Mouse (Mus musculus) myocyte (in vitro differentiated cells): ENCODE data around the gene Dqx1. TPM values are rescaled to one million over a fixed set of nuclear protein-coding genes. Genes with fewer than 3 reads are reported as not detected.

ENCODE experiments used
- H3K27me3 ChIP-seq: one replicate; pipeline ENCODE4 v1.6.1; 2011; ENCODE audit not compliant: control insufficient read depth, insufficient read depth, insufficient read length
- H3K36me3 ChIP-seq: one replicate; pipeline ENCODE4 v1.6.1; 2011; ENCODE audit not compliant: control insufficient read depth, insufficient read depth
- H3K4me2 ChIP-seq: one replicate; pipeline ENCODE4 v1.6.1; 2011; ENCODE audit warnings: low read depth, control low read depth
- H3K4me3 ChIP-seq: one replicate; pipeline ENCODE4 v1.5.1; 2011; ENCODE audit warnings: mild to moderate bottlenecking, control low read depth, moderate library complexity
- H3K79me2 ChIP-seq: one replicate; pipeline ENCODE4 v1.6.1; 2011; ENCODE audit not compliant: control insufficient read depth, insufficient read depth
- H3ac ChIP-seq: one replicate; pipeline ENCODE4 v1.6.1; 2011; ENCODE audit not compliant: control insufficient read depth, insufficient read length
- CEBPB ChIP-seq: IDR thresholded peaks from 2 replicates; pipeline ENCODE4 v1.6.1; 2011; ENCODE audit warnings: mild to moderate bottlenecking, moderate library complexity; ENCODE audit not compliant: poor library complexity, insufficient read depth, severe bottlenecking
- E2F4 ChIP-seq: IDR thresholded peaks from one replicate; pipeline ENCODE4 v1.6.1; 2011; ENCODE audit warnings: mild to moderate bottlenecking, control low read depth, moderate library complexity; ENCODE audit not compliant: insufficient read depth
- MAX ChIP-seq: IDR thresholded peaks from one replicate; pipeline ENCODE4 v1.6.1; 2011; ENCODE audit warnings: low read depth, mild to moderate bottlenecking, control low read depth
- MYOD1 ChIP-seq, 3 experiments: IDR thresholded peaks; one replicate each; pipeline ENCODE4 v1.6.1; 2011; ENCODE audit warnings: control low read depth in 2 of 3, low read depth in 2 of 3, mild to moderate bottlenecking in 2 of 3, moderate library complexity in 1 of 3; ENCODE audit not compliant: insufficient read length in 2 of 3, control insufficient read depth in 1 of 3
- MYOG ChIP-seq, 3 experiments: IDR thresholded peaks; one replicate each; pipeline ENCODE4 v1.6.1; 2011; ENCODE audit warnings: control low read depth in 2 of 3, low read depth in 2 of 3, mild to moderate bottlenecking in 2 of 3; ENCODE audit not compliant: insufficient read length in 2 of 3, control insufficient read depth in 1 of 3, insufficient read depth in 1 of 3
- POLR2A ChIP-seq: IDR thresholded peaks from one replicate; pipeline ENCODE4 v1.6.1; 2011; ENCODE audit warnings: low read depth, mild to moderate bottlenecking, control low read depth, moderate library complexity; ENCODE audit not compliant: insufficient read length
- POLR2AphosphoS2 ChIP-seq: IDR thresholded peaks from one replicate; pipeline ENCODE4 v1.6.1; 2011; ENCODE audit warnings: low read depth, control low read depth; ENCODE audit not compliant: insufficient read length
- REST ChIP-seq: IDR thresholded peaks from one replicate; pipeline ENCODE4 v1.6.1; 2011; ENCODE audit warnings: mild to moderate bottlenecking, control low read depth, moderate library complexity; ENCODE audit not compliant: insufficient read depth, insufficient read length
- SRF ChIP-seq: IDR thresholded peaks from one replicate; pipeline ENCODE4 v1.6.1; 2011; ENCODE audit warnings: low read depth; ENCODE audit not compliant: control insufficient read depth, insufficient read length
- TCF12 ChIP-seq: IDR thresholded peaks from one replicate; pipeline ENCODE4 v1.6.1; 2011; ENCODE audit warnings: mild to moderate bottlenecking, control low read depth; ENCODE audit not compliant: poor library complexity, insufficient read depth, severe bottlenecking
- TCF3 ChIP-seq: IDR thresholded peaks from one replicate; pipeline ENCODE4 v1.6.1; 2011; ENCODE audit warnings: low read depth, control low read depth; ENCODE audit not compliant: insufficient read length
- USF1 ChIP-seq: IDR thresholded peaks from one replicate; pipeline ENCODE4 v1.6.1; 2011; ENCODE audit warnings: low read depth, mild to moderate bottlenecking, control low read depth, moderate library complexity
- polyA plus RNA-seq: library from polyadenylated mRNA; unstranded; fragments of >200 nt; fragmentation: generic; extraction: Trizol; gene quantifications from one replicate; pipeline ENCODE4 v1.2.1, GENCODE M21; 2012; ENCODE audit warnings: missing spikeins

Gene Dqx1
- polyA plus RNA-seq, 1 experiment: 0.24 TPM

- Histone ChIP-seq H3K4me3 (peak within 1 kb of the TSS; percentile 93), H3ac (peak within 1 kb of the TSS; percentile 32)
- TF ChIP-seq POLR2A (no peak), SRF (no peak), POLR2AphosphoS2 (no peak), E2F4 (no peak), TCF12 (no peak), CEBPB (no peak), MYOG (IDR thresholded peaks at IDR 0.05; ENCODE audit: control insufficient read depth in 1 of 3, insufficient read depth in 1 of 3, insufficient read length in 2 of 3, low read depth in 2 of 3) (no peak), USF1 (no peak)
These were observed 20.1 kb downstream of the Dqx1 start, which contains the start of gene Pcgf1 for GRCm38 (mm10) chr6:83077630-83078323. Pcgf1 (plus strand) TSS chr6:83077869.

GRCm38 (mm10) chr6:83078324-83078858, 20.7 kb downstream of the Dqx1 start:
- peak overlapping the region; percentile 32 for H3ac ChIP-seq
- H3K4me3 ChIP-seq: peak overlapping the region; percentile 93
- H3K79me2 ChIP-seq: no peaks in the 10 kb centered on the region
- H3K27me3 ChIP-seq: peaks cover 4% of the 10 kb centered on the region
- H3K36me3 ChIP-seq: peaks cover 5% of the 10 kb centered on the region
- TF ChIP-seq REST: no peak
- TF ChIP-seq POLR2A: peak; percentile 57
- H3K4me2 ChIP-seq: peak overlapping the region; percentile 80

More at GRCm38 (mm10) chr6:83077630-83078323, 20.1 kb downstream of the Dqx1 start, which contains the start of gene Pcgf1:
- Histone ChIP-seq H3K4me2 (peak within 1 kb of the TSS; percentile 80), H3K27me3 (peaks cover 6% of the 10 kb centered on the region), H3K79me2 (no peaks in the 10 kb centered on the region), H3K36me3 (peaks cover 5% of the 10 kb centered on the region)

- Histone ChIP-seq H3K79me2 (no peaks in the 10 kb centered on the region), H3K36me3 (peaks cover 5% of the 10 kb centered on the region), H3K4me2 (no peak overlapping the region), H3ac (no peak overlapping the region), H3K27me3 (peaks cover 4% of the 10 kb centered on the region), H3K4me3 (no peak overlapping the region)
- TF ChIP-seq CEBPB: no peak
- no peak for TF ChIP-seq MYOD1 (IDR thresholded peaks at IDR 0.05; ENCODE audit: control insufficient read depth in 1 of 3, insufficient read length in 2 of 3, low read depth in 2 of 3)
- TF ChIP-seq TCF3: no peak
- TF ChIP-seq SRF: no peak
- no peak for TF ChIP-seq USF1
- TF ChIP-seq POLR2AphosphoS2: no peak
- no peak for TF ChIP-seq MAX
- no peak for TF ChIP-seq REST
- TF ChIP-seq POLR2A: no peak
- no peak for TF ChIP-seq E2F4
- TF ChIP-seq MYOG (IDR thresholded peaks at IDR 0.05; ENCODE audit: control insufficient read depth in 1 of 3, insufficient read depth in 1 of 3, insufficient read length in 2 of 3, low read depth in 2 of 3): no peak
These were observed 22.6 kb downstream of the Dqx1 start for GRCm38 (mm10) chr6:83080210-83080609.

- H3K4me2 ChIP-seq: no peak overlapping the region
- peaks cover 5% of the 10 kb centered on the region for H3K36me3 ChIP-seq
- H3K4me3 ChIP-seq: no peak overlapping the region
- peaks cover 22% of the 10 kb centered on the region for H3K27me3 ChIP-seq
- no peak for TF ChIP-seq TCF3
- TF ChIP-seq USF1: no peak
- no peak for TF ChIP-seq MYOG (IDR thresholded peaks at IDR 0.05; ENCODE audit: control insufficient read depth in 1 of 3, insufficient read depth in 1 of 3, insufficient read length in 2 of 3, low read depth in 2 of 3)
- no peak for TF ChIP-seq POLR2AphosphoS2
- no peak for TF ChIP-seq MYOD1 (IDR thresholded peaks at IDR 0.05; ENCODE audit: control insufficient read depth in 1 of 3, insufficient read length in 2 of 3, low read depth in 2 of 3)
- H3K79me2 ChIP-seq: no peaks in the 10 kb centered on the region
- no peak overlapping the region for H3ac ChIP-seq
These were observed 25.9 kb downstream of the Dqx1 start for GRCm38 (mm10) chr6:83083497-83083896.

- Histone ChIP-seq H3K4me3 (no peak overlapping the region), H3K36me3 (peaks cover 5% of the 10 kb centered on the region), H3ac (no peak overlapping the region), H3K27me3 (peaks cover 29% of the 10 kb centered on the region), H3K4me2 (no peak overlapping the region), H3K79me2 (no peaks in the 10 kb centered on the region)
- TF ChIP-seq SRF (no peak), E2F4 (no peak), POLR2AphosphoS2 (no peak), TCF12 (no peak), TCF3 (no peak)
These were observed 26.8 kb downstream of the Dqx1 start for GRCm38 (mm10) chr6:83084477-83084876.
